19 mouse cellular contexts compared by ENCODE assay signal in genomic region chr9:108217406-108217805, GRCm38 (mm10). TPM values are rescaled to one million over a fixed set of nuclear protein-coding genes. Genes with fewer than 3 reads are reported as not detected.
A peak's percentile ranks its signal among the peaks of the same experiment; 100 is the strongest.
DNase-seq lines count a peak whose midpoint lies in the region; ATAC-seq and TF ChIP-seq lines count a peak whose summit lies in the region.
"Had no signal": no experiment of that assay in that cellular context is flagged by ENCODE, and none has a peak within 500 bp of the region (broad histone marks: within the 10 kb centered on the region; RNA-seq: fewer than 3 reads in every experiment).

No protein-coding gene starts in this region.

- H3K27ac ChIP-seq in kidney, embryonic 16.5 days (ENCODE audit: low read length), result peak overlapping the region; percentile 68
- no peak overlapping the region for H3K27ac ChIP-seq in cerebellum, adult 2 months (ENCODE audit: insufficient read depth, low read length)
- H3K27ac ChIP-seq: embryonic facial prominence, embryonic 13.5 days; forebrain, embryonic 13.5 days; heart, embryonic 10.5 days; hindbrain, embryonic 12.5 days had no signal

- TF ChIP-seq CTCF in cerebellum, adult 2 months (IDR thresholded peaks at IDR 0.05; ENCODE audit: borderline replicate concordance, insufficient read depth, low read depth, low read length), result no peak

- H3K4me3 ChIP-seq in kidney, embryonic 16.5 days (ENCODE audit: low read length), result no peak overlapping the region
- no peak overlapping the region for H3K4me3 ChIP-seq in cerebellum, adult 2 months (replicated peaks; ENCODE audit: insufficient read depth, low read depth, low read length)
- H3K4me3 ChIP-seq: embryonic facial prominence, embryonic 13.5 days; forebrain, embryonic 13.5 days; heart, embryonic 10.5 days; hindbrain, embryonic 12.5 days had no signal

- H3K9ac ChIP-seq in kidney, embryonic 16.5 days (replicated peaks; ENCODE audit: low read length), result no peak overlapping the region
- H3K9ac ChIP-seq: embryonic facial prominence, embryonic 13.5 days; forebrain, embryonic 13.5 days; forebrain, postnatal 0 days; hindbrain, embryonic 12.5 days had no signal

- H3K4me2 ChIP-seq in kidney, embryonic 16.5 days (replicated peaks; ENCODE audit: low read depth, low read length), result no peak overlapping the region
- H3K4me2 ChIP-seq: embryonic facial prominence, embryonic 13.5 days; forebrain, embryonic 13.5 days; hindbrain, embryonic 12.5 days had no signal

- no peaks in the 10 kb centered on the region for H3K27me3 ChIP-seq in kidney, embryonic 16.5 days (ENCODE audit: insufficient read depth, low read length)
- no peaks in the 10 kb centered on the region for H3K27me3 ChIP-seq in cerebellum, adult 2 months (ENCODE audit: control insufficient read depth, insufficient read depth, low read length)
- H3K27me3 ChIP-seq: embryonic facial prominence, embryonic 13.5 days; forebrain, embryonic 13.5 days; hindbrain, embryonic 12.5 days had no signal

- DNase-seq in kidney, postnatal 4 days, result no peak
- DNase-seq in spleen, postnatal 36 days (ENCODE audit: low spot score in 2 of 2), result peak; percentile 22 to 27
- no peak for DNase-seq in spleen, adult 12 weeks (ENCODE audit: low spot score)
- no peak for DNase-seq in cerebellum, adult 2 months
- DNase-seq: adrenal gland, postnatal 14 days; cerebellum, adult 11-12 months; cerebellum, adult 9-11 months; cerebellum, postnatal 36 days; forebrain, postnatal 0 days; heart, postnatal 10 days; heart, postnatal 4 days had no signal

- peaks cover 9% of the 10 kb centered on the region for H3K36me3 ChIP-seq in kidney, embryonic 16.5 days (ENCODE audit: insufficient read depth, low read length)

- no peaks in the 10 kb centered on the region for H3K9me3 ChIP-seq in kidney, embryonic 16.5 days (ENCODE audit: low read length)
- H3K9me3 ChIP-seq: embryonic facial prominence, embryonic 13.5 days; forebrain, embryonic 13.5 days; heart, embryonic 10.5 days; hindbrain, embryonic 12.5 days had no signal

- WGBS in kidney, embryonic 16.5 days, result 88% methylated on average over 3 of the region's 3 CpGs
- 97% methylated on average over 3 of the region's 3 CpGs for WGBS in cerebellum, adult 2 months

- peaks cover 33% of the 10 kb centered on the region for H3K4me1 ChIP-seq in kidney, embryonic 16.5 days (ENCODE audit: insufficient read depth, low read length)
- peaks cover 16% of the 10 kb centered on the region for H3K4me1 ChIP-seq in cerebellum, adult 2 months (ENCODE audit: control insufficient read depth, insufficient read depth, low read length)

- no peak for TF ChIP-seq POLR2A in cerebellum, adult 2 months (IDR thresholded peaks at IDR 0.05; ENCODE audit: borderline replicate concordance, insufficient read depth, low read length)

- ATAC-seq in kidney, embryonic 16.5 days (ENCODE audit: low FRiP score, low TSS enrichment), result no peak
- ATAC-seq in neutrophil, adult 5-6 weeks (ENCODE audit: extremely low read depth, insufficient number of reproducible peaks, low FRiP score, poor library complexity, severe bottlenecking), result 0 out of 2 replicates have a peak, but pooled peaks have one; percentile 44
- ATAC-seq: CD4-positive, CD25-positive, alpha-beta regulatory T cell, adult 4 months; forebrain, embryonic 13.5 days; forebrain, postnatal 0 days; hindbrain, embryonic 16.5 days had no signal

RNA-seq across cellular contexts. Expression of gene Bsn, which starts 27.2 kb away (rescaled TPM):
- polyA plus RNA-seq in kidney, embryonic 16.5 days (2015; fragmentation: Nextera tagmentation; extraction: Ambion mirVana), result 0.64 and 0.67 TPM in 2 replicates
- total RNA-seq in neutrophil, adult 5-6 weeks (2017), result 0.12 and 0.23 TPM in 2 replicates
- 70.0 and 77.6 TPM in 2 replicates for polyA plus RNA-seq in cerebellum, adult 2 months (2012; rRNA removed)

RNA-seq across cellular contexts. Expression of gene Dag1, which starts 46.4 kb away (rescaled TPM):
- 163 and 182 TPM in 2 replicates for polyA plus RNA-seq in kidney, embryonic 16.5 days (2015; fragmentation: Nextera tagmentation; extraction: Ambion mirVana)
- 12.2 and 13.9 TPM in 2 replicates for total RNA-seq in neutrophil, adult 5-6 weeks (2017)
- 33.8 and 38.6 TPM in 2 replicates for polyA plus RNA-seq in cerebellum, adult 2 months (2012; rRNA removed)

Comparison
In these comparisons a context has a peak if more than half of its experiments do, and no peak if none do; other contexts are left out.
1. DNase-seq: peak in spleen, postnatal 36 days (2 of 2); none in kidney, postnatal 4 days (0 of 2), spleen, adult 12 weeks (single experiment) and cerebellum, adult 2 months (0 of 2).
2. RNA of gene Bsn, which starts 27.2 kb away (polyA plus RNA-seq): 70.0 to 77.6 TPM in cerebellum, adult 2 months; 0.64 to 0.67 TPM in kidney, embryonic 16.5 days; every median in the first group is over 10 times any median in the second.